In genomic region chr17:74810892-74811625, GRCm38 (mm10) we compare ENCODE assay signal across 8 mouse cellular contexts.
DNase-seq lines count a peak whose midpoint lies in the region; ATAC-seq lines count a peak whose summit lies in the region.

No protein-coding gene starts in this region.

- no peaks in the 10 kb centered on the region for H3K9me3 ChIP-seq in heart, embryonic 10.5 days
- H3K9me3 ChIP-seq in midbrain, embryonic 13.5 days = no peaks in the 10 kb centered on the region; the same call in 1 of the 2 replicates

- H3K4me3 ChIP-seq in heart, embryonic 10.5 days = no peak overlapping the region
- no peak overlapping the region for H3K4me3 ChIP-seq in midbrain, embryonic 13.5 days (replicated peaks)

- peak; percentile 53; the same call in 1 of the 2 replicates for ATAC-seq in midbrain, embryonic 13.5 days

- H3K36me3 ChIP-seq in heart, embryonic 10.5 days = no peaks in the 10 kb centered on the region
- H3K36me3 ChIP-seq in midbrain, embryonic 13.5 days = no peaks in the 10 kb centered on the region

- 67% methylated on average over 3 of the region's 3 CpGs for WGBS in heart, embryonic 10.5 days
- WGBS in midbrain, embryonic 13.5 days = 59% methylated on average over 3 of the region's 3 CpGs

- H3K4me2 ChIP-seq in midbrain, embryonic 13.5 days (replicated peaks) = no peak overlapping the region

- no peak overlapping the region for H3K9ac ChIP-seq in midbrain, embryonic 13.5 days (replicated peaks)

- peaks cover 17% of the 10 kb centered on the region for H3K4me1 ChIP-seq in heart, embryonic 10.5 days
- no peaks in the 10 kb centered on the region for H3K4me1 ChIP-seq in midbrain, embryonic 13.5 days (replicated peaks)

- no peaks in the 10 kb centered on the region for H3K27me3 ChIP-seq in heart, embryonic 10.5 days (ENCODE audit: insufficient read depth, poor library complexity, severe bottlenecking)
- H3K27me3 ChIP-seq in midbrain, embryonic 13.5 days = no peaks in the 10 kb centered on the region

- DNase-seq in heart, adult 11 months = peak; percentile 90
- DNase-seq in heart, postnatal 25 days (ENCODE audit: low spot score) = no peak
- peak; percentile 75 for DNase-seq in CD4-positive, CD25-positive, alpha-beta regulatory T cell, adult 2 months (ENCODE audit: low read depth, low spot score)
- DNase-seq in c-Kit-positive CD71-negative TER-119-negative erythroid progenitor cells, embryonic 14.5 days (ENCODE audit: low read depth) = peak; percentile 54
- DNase-seq in heart, embryonic 10.5 days (ENCODE audit: low spot score) = no peak
- DNase-seq in kidney, postnatal 14 days = peak; percentile 54
- no peak for DNase-seq in right cerebral cortex, postnatal 36 days (ENCODE audit: low spot score in 2 of 2)

- intact Hi-C loops in heart, postnatal 25 days (cut with DNase I) = loop anchor here (1.0 to 10.0 kb wide), 3 partner anchors 194 to 574 kb away; partner anchors contain the start of gene Ltbp1

- peak overlapping the region; percentile 60; the same call in 1 of the 2 replicates for H3K27ac ChIP-seq in heart, embryonic 10.5 days
- H3K27ac ChIP-seq in midbrain, embryonic 13.5 days = no peak overlapping the region

Comparison
In these comparisons a context has a peak if more than half of its experiments do, and no peak if none do; other contexts are left out.
1. DNase-seq: peak in heart, adult 11 months (single experiment), CD4-positive, CD25-positive, alpha-beta regulatory T cell, adult 2 months (single experiment), c-Kit-positive CD71-negative TER-119-negative erythroid progenitor cells, embryonic 14.5 days (single experiment) and kidney, postnatal 14 days (single experiment); none in heart, postnatal 25 days (single experiment), heart, embryonic 10.5 days (single experiment) and right cerebral cortex, postnatal 36 days (0 of 2).